Mouse (Mus musculus): ENCODE measurements around the gene Smc3. TPM values are rescaled to one million over a fixed set of nuclear protein-coding genes. Genes with fewer than 3 reads are reported as not detected.
A peak's percentile ranks its signal among the peaks of the same experiment; 100 is the strongest.

Smc3 gene
- 171 and 182 TPM in 2 replicates for polyA plus RNA-seq (2011; ENCODE audit: insufficient read depth, insufficient read length, low read depth, missing spikeins)

GRCm38 (mm10) chr19:53599757-53600539 lies at the start of gene Smc3:
Smc3 (plus strand) TSS chr19:53600398.
- Histone ChIP-seq H3K27me3 (ENCODE audit: control insufficient read depth, insufficient read depth, low read length, poor library complexity, severe bottlenecking) (no peaks in the 10 kb centered on the region), H3K36me3 (ENCODE audit: control insufficient read depth, insufficient read depth, low read length, poor library complexity, severe bottlenecking) (peaks cover 16% of the 10 kb centered on the region), H3K9me3 (replicated peaks; ENCODE audit: control insufficient read depth, insufficient read depth, low read length, poor library complexity, severe bottlenecking) (peaks cover 12% of the 10 kb centered on the region), H3K9ac (ENCODE audit: low read depth, poor library complexity, severe bottlenecking) (peak within 1 kb of the TSS; percentile 96), H3K27ac (ENCODE audit: insufficient read depth, low read length) (peak within 1 kb of the TSS; percentile 52; the same call in 1 of the 2 replicates), H3K4me1 (ENCODE audit: control insufficient read depth, insufficient read depth, low read length) (no peaks in the 10 kb centered on the region), H3K4me3 (ENCODE audit: low read depth, low read length) (peak within 1 kb of the TSS; percentile 95)
- TF ChIP-seq POLR2A (IDR thresholded peaks at IDR 0.05; ENCODE audit: insufficient read depth, low read length): peak; percentile 96
- TF ChIP-seq EP300 (IDR thresholded peaks at IDR 0.05; ENCODE audit: insufficient read depth, low read depth, low read length): no peak
- peak; percentile 82 for TF ChIP-seq CTCF (IDR thresholded peaks at IDR 0.05; ENCODE audit: low read depth, low read length)

DNA sequence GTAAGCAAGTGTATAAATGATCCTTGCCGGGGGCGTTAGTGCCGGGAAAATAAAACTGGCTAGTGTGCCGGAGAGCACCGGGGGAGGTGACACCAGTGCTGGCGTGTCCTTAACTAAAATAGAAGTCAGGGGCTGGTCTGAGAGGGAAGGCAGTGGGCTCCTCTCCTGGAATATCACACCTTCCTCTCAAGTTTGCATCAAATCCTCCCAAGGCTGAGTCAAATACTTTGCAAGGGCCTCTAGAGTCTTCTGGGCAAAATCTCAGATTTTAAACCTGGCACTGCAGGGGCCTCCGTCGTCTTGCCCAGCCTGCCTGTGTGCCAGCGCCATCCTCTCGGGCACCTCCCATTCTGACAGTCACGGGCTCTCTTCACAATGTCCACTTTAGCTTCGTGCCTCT lies 49.2 kb upstream of the Smc3 start:
- no peaks in the 10 kb centered on the region for H3K9me3 ChIP-seq (replicated peaks; ENCODE audit: control insufficient read depth, insufficient read depth, low read length, poor library complexity, severe bottlenecking)

GRCm38 (mm10) chr19:53552216-53552786 lies 47.9 kb upstream of the Smc3 start:
- Histone ChIP-seq H3K27ac (ENCODE audit: insufficient read depth, low read length) (peak overlapping the region; percentile 57), H3K9me3 (replicated peaks; ENCODE audit: control insufficient read depth, insufficient read depth, low read length, poor library complexity, severe bottlenecking) (no peaks in the 10 kb centered on the region), H3K4me1 (ENCODE audit: control insufficient read depth, insufficient read depth, low read length) (peaks cover 13% of the 10 kb centered on the region), H3K9ac (ENCODE audit: low read depth, poor library complexity, severe bottlenecking) (no peak overlapping the region), H3K27me3 (ENCODE audit: control insufficient read depth, insufficient read depth, low read length, poor library complexity, severe bottlenecking) (no peaks in the 10 kb centered on the region), H3K36me3 (ENCODE audit: control insufficient read depth, insufficient read depth, low read length, poor library complexity, severe bottlenecking) (no peaks in the 10 kb centered on the region), H3K4me3 (ENCODE audit: low read depth, low read length) (peak overlapping the region; percentile 2; the same call in 1 of the 2 replicates)
- TF ChIP-seq CTCF (IDR thresholded peaks at IDR 0.05; ENCODE audit: low read depth, low read length): no peak
- 0 out of 2 replicates have a peak, but pooled peaks have one; percentile 18 for TF ChIP-seq EP300 (IDR thresholded peaks at IDR 0.05; ENCODE audit: insufficient read depth, low read depth, low read length)
- no peak for TF ChIP-seq POLR2A (IDR thresholded peaks at IDR 0.05; ENCODE audit: insufficient read depth, low read length)

More for the DNA sequence above, 49.2 kb upstream of the Smc3 start:
- Histone ChIP-seq H3K9ac (ENCODE audit: low read depth, poor library complexity, severe bottlenecking) (no peak overlapping the region), H3K4me1 (ENCODE audit: control insufficient read depth, insufficient read depth, low read length) (peaks cover 13% of the 10 kb centered on the region), H3K27me3 (ENCODE audit: control insufficient read depth, insufficient read depth, low read length, poor library complexity, severe bottlenecking) (no peaks in the 10 kb centered on the region), H3K4me3 (ENCODE audit: low read depth, low read length) (no peak overlapping the region), H3K36me3 (ENCODE audit: control insufficient read depth, insufficient read depth, low read length, poor library complexity, severe bottlenecking) (no peaks in the 10 kb centered on the region), H3K27ac (ENCODE audit: insufficient read depth, low read length) (no peak overlapping the region)
- TF ChIP-seq CTCF (IDR thresholded peaks at IDR 0.05; ENCODE audit: low read depth, low read length): no peak

- Histone ChIP-seq H3K4me1 (ENCODE audit: control insufficient read depth, insufficient read depth, low read length) (peaks cover 13% of the 10 kb centered on the region), H3K9ac (ENCODE audit: low read depth, poor library complexity, severe bottlenecking) (no peak overlapping the region; the same call in 1 of the 2 replicates), H3K9me3 (replicated peaks; ENCODE audit: control insufficient read depth, insufficient read depth, low read length, poor library complexity, severe bottlenecking) (no peaks in the 10 kb centered on the region), H3K27ac (ENCODE audit: insufficient read depth, low read length) (peak overlapping the region; percentile 57), H3K4me3 (ENCODE audit: low read depth, low read length) (no peak overlapping the region; the same call in 1 of the 2 replicates), H3K36me3 (ENCODE audit: control insufficient read depth, insufficient read depth, low read length, poor library complexity, severe bottlenecking) (no peaks in the 10 kb centered on the region), H3K27me3 (ENCODE audit: control insufficient read depth, insufficient read depth, low read length, poor library complexity, severe bottlenecking) (no peaks in the 10 kb centered on the region)
- TF ChIP-seq EP300 (IDR thresholded peaks at IDR 0.05; ENCODE audit: insufficient read depth, low read depth, low read length) (no peak), POLR2A (IDR thresholded peaks at IDR 0.05; ENCODE audit: insufficient read depth, low read length) (no peak), CTCF (IDR thresholded peaks at IDR 0.05; ENCODE audit: low read depth, low read length) (no peak)
Observed at GRCm38 (mm10) chr19:53552795-53553194, 47.4 kb upstream of the Smc3 start.

GRCm38 (mm10) chr19:53554402-53554801 lies 45.8 kb upstream of the Smc3 start:
- no peak for TF ChIP-seq EP300 (IDR thresholded peaks at IDR 0.05; ENCODE audit: insufficient read depth, low read depth, low read length)
- TF ChIP-seq CTCF (IDR thresholded peaks at IDR 0.05; ENCODE audit: low read depth, low read length): no peak
- TF ChIP-seq POLR2A (IDR thresholded peaks at IDR 0.05; ENCODE audit: insufficient read depth, low read length): no peak

More at GRCm38 (mm10) chr19:53554402-53554801, 45.8 kb upstream of the Smc3 start:
- Histone ChIP-seq H3K36me3 (ENCODE audit: control insufficient read depth, insufficient read depth, low read length, poor library complexity, severe bottlenecking) (no peaks in the 10 kb centered on the region), H3K4me3 (ENCODE audit: low read depth, low read length) (no peak overlapping the region), H3K27ac (ENCODE audit: insufficient read depth, low read length) (peak overlapping the region; percentile 55), H3K27me3 (ENCODE audit: control insufficient read depth, insufficient read depth, low read length, poor library complexity, severe bottlenecking) (no peaks in the 10 kb centered on the region), H3K4me1 (ENCODE audit: control insufficient read depth, insufficient read depth, low read length) (peaks cover 13% of the 10 kb centered on the region), H3K9ac (ENCODE audit: low read depth, poor library complexity, severe bottlenecking) (no peak overlapping the region), H3K9me3 (replicated peaks; ENCODE audit: control insufficient read depth, insufficient read depth, low read length, poor library complexity, severe bottlenecking) (no peaks in the 10 kb centered on the region)

Measured in ES-Bruce4 (cell line).